Mouse (Mus musculus): ENCODE measurements around the gene Edrf1.

DNA sequence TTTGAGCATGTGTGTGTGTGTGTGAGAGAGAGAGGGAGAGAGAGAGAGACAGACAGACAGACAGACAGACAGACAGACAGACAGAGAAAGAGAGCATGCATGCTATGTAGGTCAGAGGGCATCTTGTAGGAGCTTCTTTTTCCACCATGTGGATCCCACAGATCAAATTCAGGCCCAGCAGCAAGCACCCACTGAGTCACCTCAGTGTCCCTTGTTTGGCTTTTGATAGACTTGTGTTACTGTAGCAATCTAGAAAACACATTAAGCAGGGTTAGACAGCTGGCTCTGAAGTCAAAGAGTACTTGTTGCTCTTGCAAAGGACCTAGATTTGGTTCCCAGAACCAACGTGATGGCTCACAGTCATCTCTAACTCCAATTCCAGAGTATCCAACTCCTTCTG is 45.6 kb upstream of the Edrf1 start:
- no peak for TF ChIP-seq MAZ (IDR thresholded peaks at IDR 0.05; ENCODE audit: low read depth, low read length)
- no peak for TF ChIP-seq CTCF (conservative IDR thresholded peaks at IDR 0.05 in 1 of 2, IDR thresholded peaks at IDR 0.05 in 1 of 2; ENCODE audit: low read depth in 2 of 2, low read length in 2 of 2)
- no peak for TF ChIP-seq POLR2A (IDR thresholded peaks at IDR 0.05; ENCODE audit: low read depth, low read length)
- no peak for TF ChIP-seq SMC3 (IDR thresholded peaks at IDR 0.05; ENCODE audit: low read depth, low read length)
- no peak for TF ChIP-seq USF1 (IDR thresholded peaks at IDR 0.05; ENCODE audit: low read depth, low read length)
- TF ChIP-seq IRF4 (IDR thresholded peaks at IDR 0.05; ENCODE audit: low read depth, low read length), result no peak
- TF ChIP-seq SIN3A (IDR thresholded peaks at IDR 0.05; ENCODE audit: low read length), result no peak
- TF ChIP-seq ETS1 (conservative IDR thresholded peaks at IDR 0.05; ENCODE audit: low read depth, low read length), result no peak
- TF ChIP-seq MEF2A (IDR thresholded peaks at IDR 0.05; ENCODE audit: borderline replicate concordance, low read depth, low read length), result no peak
- no peak for TF ChIP-seq POLR2AphosphoS2 (IDR thresholded peaks at IDR 0.05; ENCODE audit: low read depth, low read length)
- TF ChIP-seq CHD2 (IDR thresholded peaks at IDR 0.05; ENCODE audit: low read length), result no peak
- no peak for TF ChIP-seq GABPA (IDR thresholded peaks at IDR 0.05; ENCODE audit: insufficient replicate concordance, low read depth, low read length)
